Mouse (Mus musculus) CH12.LX (cell line): ENCODE results near the gene Cdyl. TPM values are rescaled to one million over a fixed set of nuclear protein-coding genes. Genes with fewer than 3 reads are reported as not detected.

Experiments used
- DNase-seq: peaks from one replicate; pipeline ENCODE4 v3.0.0-alpha.2; 2013; ENCODE audit errors: extremely low read depth
- H3K27ac ChIP-seq: 2 replicates; pipeline ENCODE4 v1.5.1; 2012; ENCODE audit warnings: low read depth, mild to moderate bottlenecking, control low read depth, moderate library complexity; ENCODE audit not compliant: insufficient read depth
- H3K27me3 ChIP-seq: replicated peaks from 2 replicates; pipeline ENCODE3; 2012; ENCODE audit warnings: inconsistent platforms
- H3K36me3 ChIP-seq, 2 experiments: replicated peaks in 1 of 2; 2 replicates each; pipeline versions ENCODE3 to v1.6.1; 2012; ENCODE audit warnings: inconsistent platforms in 1 of 2, low read length in 1 of 2, mild to moderate bottlenecking in 1 of 2, mixed read lengths in 1 of 2, moderate library complexity in 1 of 2; ENCODE audit not compliant: control insufficient read depth in 1 of 2, insufficient read depth in 1 of 2
- H3K4me1 ChIP-seq, 2 experiments: 2 replicates each; pipeline ENCODE4 v1.6.1; 2012; ENCODE audit warnings: inconsistent platforms in 1 of 2, moderate library complexity in 1 of 2; ENCODE audit not compliant: insufficient read depth in 2 of 2, control insufficient read depth in 1 of 2
- H3K4me2 ChIP-seq: 2 replicates; pipeline ENCODE4 v1.6.1; 2012; ENCODE audit warnings: low read depth, mild to moderate bottlenecking, control low read depth; ENCODE audit not compliant: poor library complexity, insufficient read depth, severe bottlenecking
- H3K4me3 ChIP-seq, 3 experiments: fragments of 150-350 bp in 1 of 3; sonication (generic) in 1 of 3; replicated peaks in 1 of 3; 2 replicates each; pipeline versions ENCODE3 to v1.5.1; 2011 to 2012; ENCODE audit warnings: low read depth in 2 of 3, low read length in 2 of 3, mild to moderate bottlenecking in 2 of 3, moderate library complexity in 2 of 3, control low read depth in 1 of 3, improper control_type of control experiment in 1 of 3, inconsistent platforms in 1 of 3, mixed read lengths in 1 of 3; ENCODE audit not compliant: poor library complexity in 1 of 3
- H3K79me2 ChIP-seq: replicated peaks from 2 replicates; pipeline ENCODE4 v1.6.1; 2012; ENCODE audit warnings: mild to moderate bottlenecking, moderate library complexity; ENCODE audit not compliant: control insufficient read depth, poor library complexity, insufficient read depth, severe bottlenecking; ENCODE audit errors: extremely low read depth
- H3K9ac ChIP-seq: 2 replicates; pipeline ENCODE4 v1.6.1; 2012; ENCODE audit warnings: low read depth, mild to moderate bottlenecking, control low read depth, moderate library complexity; ENCODE audit not compliant: insufficient read depth
- H3K9me3 ChIP-seq: replicated peaks from 2 replicates; pipeline ENCODE3; 2012; ENCODE audit warnings: low read length, inconsistent platforms, mixed read lengths
- BHLHE40 ChIP-seq: IDR thresholded peaks from 2 replicates; pipeline ENCODE4 v1.6.1; 2011; ENCODE audit warnings: mild to moderate bottlenecking, low read depth, low read length, improper control_type of control experiment
- CHD1 ChIP-seq: IDR thresholded peaks from 2 replicates; pipeline ENCODE4 v1.6.1; 2012; ENCODE audit warnings: low read depth, low read length, improper control_type of control experiment, inconsistent platforms
- CHD2 ChIP-seq: IDR thresholded peaks from 2 replicates; pipeline ENCODE4 v1.6.1; 2011; ENCODE audit warnings: low read length, improper control_type of control experiment
- ELF1 ChIP-seq: IDR thresholded peaks from 2 replicates; pipeline ENCODE4 v1.6.1; 2014; ENCODE audit warnings: low read depth, mild to moderate bottlenecking, inconsistent platforms, low read length, improper control_type of control experiment
- IRF4 ChIP-seq: IDR thresholded peaks from 2 replicates; pipeline ENCODE4 v1.6.1; 2014; ENCODE audit warnings: low read depth, mild to moderate bottlenecking, inconsistent platforms, low read length, improper control_type of control experiment
- JUN ChIP-seq: IDR thresholded peaks from 2 replicates; pipeline ENCODE4 v1.6.1; 2011; ENCODE audit warnings: low read depth, mild to moderate bottlenecking, low read length, improper control_type of control experiment, moderate library complexity; ENCODE audit not compliant: insufficient read depth
- JUND ChIP-seq: conservative IDR thresholded peaks from 2 replicates; pipeline ENCODE4 v1.6.1; 2011; ENCODE audit warnings: low read depth, low read length, improper control_type of control experiment
- MAZ ChIP-seq: IDR thresholded peaks from 2 replicates; pipeline ENCODE4 v1.6.1; 2012; ENCODE audit warnings: low read depth, mild to moderate bottlenecking, inconsistent platforms, low read length, improper control_type of control experiment, moderate library complexity
- MXI1 ChIP-seq: IDR thresholded peaks from 2 replicates; pipeline ENCODE4 v1.6.1; 2011; ENCODE audit warnings: mild to moderate bottlenecking, low read depth, low read length, improper control_type of control experiment
- MYC ChIP-seq: IDR thresholded peaks from 2 replicates; pipeline ENCODE4 v1.6.1; 2011; ENCODE audit warnings: low read depth, mild to moderate bottlenecking, improper control_type of control experiment, low read length
- RAD21 ChIP-seq: IDR thresholded peaks from 2 replicates; pipeline ENCODE4 v1.6.1; 2011; ENCODE audit warnings: low read depth, mild to moderate bottlenecking, low read length, improper control_type of control experiment, moderate library complexity
- RCOR1 ChIP-seq: conservative IDR thresholded peaks from 2 replicates; pipeline ENCODE4 v1.6.1; 2012; ENCODE audit warnings: low read depth, mild to moderate bottlenecking, inconsistent platforms, low read length, improper control_type of control experiment
- SIN3A ChIP-seq: IDR thresholded peaks from 2 replicates; pipeline ENCODE4 v1.6.1; 2012; ENCODE audit warnings: low read length, improper control_type of control experiment, inconsistent platforms
- SMC3 ChIP-seq: IDR thresholded peaks from 2 replicates; pipeline ENCODE4 v1.6.1; 2011; ENCODE audit warnings: low read depth, low read length, improper control_type of control experiment
- TBP ChIP-seq: conservative IDR thresholded peaks from 2 replicates; pipeline ENCODE4 v1.6.1; 2011; ENCODE audit warnings: low read depth, low read length, improper control_type of control experiment
- TCF12 ChIP-seq: IDR thresholded peaks from 2 replicates; pipeline ENCODE4 v1.6.1; 2014; ENCODE audit warnings: low read depth, mild to moderate bottlenecking, inconsistent platforms, low read length, improper control_type of control experiment
- UBTF ChIP-seq: IDR thresholded peaks from 2 replicates; pipeline ENCODE4 v1.6.1; 2012; ENCODE audit warnings: low read depth, mild to moderate bottlenecking, inconsistent platforms, low read length, improper control_type of control experiment, moderate library complexity
- ZKSCAN1 ChIP-seq: IDR thresholded peaks from 2 replicates; pipeline ENCODE4 v1.6.1; 2012; ENCODE audit warnings: low read depth, inconsistent platforms, low read length, improper control_type of control experiment, borderline replicate concordance
- ZNF384 ChIP-seq: IDR thresholded peaks from 2 replicates; pipeline ENCODE4 v1.6.1; 2012; ENCODE audit warnings: low read depth, low read length, improper control_type of control experiment, inconsistent platforms
- dilution Hi-C: fragments of 300-500 bp; cut with MboI; formaldehyde crosslinking; loops from 2 replicates; pipeline ENCODE4 v1.14.3; 2020; ENCODE audit warnings: low sequenced_read_pairs; ENCODE audit not compliant: extremely low pct_unique_long_range_greater_than_20kb, extremely low pct_ligation_motif_present
- in situ Hi-C: fragments of 300-500 bp; cut with MboI; formaldehyde crosslinking; loops from 3 replicates; pipeline ENCODE4 v1.14.3; 2019; ENCODE audit warnings: low sequenced_read_pairs, low pct_ligation_motif_present, low pct_unique_long_range_greater_than_20kb, mixed read lengths
- polyA plus RNA-seq: library from polyadenylated mRNA; unstranded; fragments of >175 nt; gene quantifications from 2 replicates; pipeline ENCODE4 v1.2.1, GENCODE M21; 2012; ENCODE audit warnings: low read depth; ENCODE audit not compliant: insufficient read length
- total RNA-seq, 2 experiments: library from RNA; depleted of rRNA; stranded (reverse); fragments of 300-350 nt in 1 of 2; fragments of >200 nt in 1 of 2; gene quantifications; 2 replicates each; pipeline ENCODE4 v1.2.3; 2012 to 2014

Gene Cdyl
- total and polyA plus RNA-seq, 3 experiments, result 5.7 to 9.1 (median 8.3) TPM

- no peak overlapping the region for H3K27ac ChIP-seq
- no peaks in the 10 kb centered on the region; the same call in 1 of the 2 replicates for H3K79me2 ChIP-seq
- H3K4me3 ChIP-seq, result no peak overlapping the region
- peaks cover 21 to 41% of the 10 kb centered on the region in 2 experiments for H3K4me1 ChIP-seq
- dilution Hi-C loops (no loop called here), in situ Hi-C loops (no loop called here)
- no peaks in the 10 kb centered on the region for H3K27me3 ChIP-seq
- no peak for TF ChIP-seq ZNF384
- TF ChIP-seq JUND, result no peak
- no peaks in the 10 kb centered on the region for H3K9me3 ChIP-seq
- DNase-seq, result no peak
- no peak overlapping the region for H3K9ac ChIP-seq
- H3K4me2 ChIP-seq, result no peak overlapping the region
- H3K36me3 ChIP-seq, result peaks cover 0 to 17% of the 10 kb centered on the region in 2 experiments
These were observed 135.1 kb downstream of the Cdyl start for GRCm38 (mm10) chr13:35794774-35795173.

GRCm38 (mm10) chr13:35795887-35796286, 136.3 kb downstream of the Cdyl start:
- no peaks in the 10 kb centered on the region for H3K27me3 ChIP-seq
- H3K9me3 ChIP-seq, result no peaks in the 10 kb centered on the region
- no peak overlapping the region for H3K4me3 ChIP-seq
- TF ChIP-seq TCF12, result no peak
- no peak for TF ChIP-seq CHD1
- TF ChIP-seq JUND, result no peak
- TF ChIP-seq SMC3, result no peak
- no peak for TF ChIP-seq MYC
- TF ChIP-seq BHLHE40, result no peak
- TF ChIP-seq RCOR1, result no peak
- no peak for TF ChIP-seq TBP
- no peak for TF ChIP-seq SIN3A
- no peak for TF ChIP-seq CHD2
- no peak for TF ChIP-seq UBTF
- TF ChIP-seq ELF1, result no peak
- TF ChIP-seq MXI1, result no peak
- TF ChIP-seq IRF4, result no peak
- TF ChIP-seq MAZ, result no peak
- TF ChIP-seq RAD21, result no peak
- TF ChIP-seq ZNF384, result no peak
- TF ChIP-seq ZKSCAN1, result no peak
- TF ChIP-seq JUN, result no peak
- peaks cover 17 to 36% of the 10 kb centered on the region in 2 experiments for H3K4me1 ChIP-seq
- H3K79me2 ChIP-seq, result no peaks in the 10 kb centered on the region; the same call in 1 of the 2 replicates
- H3K27ac ChIP-seq, result no peak overlapping the region
- in situ Hi-C loops (no loop called here), dilution Hi-C loops (no loop called here)
- H3K36me3 ChIP-seq, result peaks cover 0 to 17% of the 10 kb centered on the region in 2 experiments
- no peak overlapping the region for H3K4me2 ChIP-seq
- DNase-seq, result no peak
- no peak overlapping the region for H3K9ac ChIP-seq
